Comparison of ENCODE assay signal across 7 mouse cellular contexts in the genomic region with DNA sequence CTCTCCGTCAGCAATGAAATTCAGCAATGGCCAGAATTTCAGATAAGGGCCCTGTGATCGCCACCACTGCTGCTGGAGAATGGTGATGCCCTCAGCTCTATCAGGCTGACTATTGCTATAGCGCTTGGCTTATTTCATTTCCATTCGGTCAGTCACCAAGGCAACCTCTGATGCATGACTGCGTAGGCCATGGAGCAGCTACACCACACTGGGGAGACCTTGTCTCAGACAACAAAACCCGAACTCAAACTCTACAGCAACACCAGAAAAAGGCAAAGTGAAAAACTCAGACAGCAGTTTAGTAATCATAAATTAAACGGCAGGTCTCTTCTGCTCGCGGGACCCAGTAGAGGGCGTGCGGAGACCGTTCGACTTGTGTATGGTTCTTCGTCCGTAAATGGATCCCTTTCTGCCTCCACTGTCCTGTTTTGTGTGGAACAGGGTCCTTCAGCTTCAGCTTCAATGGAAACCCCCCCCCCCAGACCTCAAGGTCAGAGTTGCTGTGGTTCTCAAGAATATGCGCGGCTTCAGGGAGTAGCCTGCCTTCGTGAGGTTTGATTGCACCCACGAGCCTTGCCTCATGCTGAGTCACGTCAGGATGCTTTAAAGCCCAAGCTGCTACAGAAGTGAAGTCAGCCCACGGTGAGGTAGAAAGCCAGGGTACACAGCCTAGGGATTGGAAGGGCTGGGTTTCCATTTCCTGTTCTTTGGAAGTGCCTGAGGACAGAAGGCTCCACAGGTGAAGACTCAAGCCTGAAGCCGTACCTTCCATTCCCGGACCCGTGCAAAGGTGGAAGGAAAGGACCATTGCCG. TPM values are rescaled to one million over a fixed set of nuclear protein-coding genes. Genes with fewer than 3 reads are reported as not detected.
A peak's percentile ranks its signal among the peaks of the same experiment; 100 is the strongest.
DNase-seq lines count a peak whose midpoint lies in the region; ATAC-seq lines count a peak whose summit lies in the region.

No protein-coding gene starts in this region.

- 0 out of 2 replicates have a peak, but pooled peaks cover 4% of the 10 kb centered on the region for H3K4me1 ChIP-seq in embryonic facial prominence, embryonic 14.5 days (ENCODE audit: control insufficient read depth, insufficient read depth, low read length)
- peaks cover 10% of the 10 kb centered on the region for H3K4me1 ChIP-seq in hindbrain, embryonic 15.5 days (replicated peaks)
- H3K4me1 ChIP-seq in limb, embryonic 15.5 days: 0 out of 2 replicates have a peak, but pooled peaks cover 2% of the 10 kb centered on the region

- H3K27me3 ChIP-seq in embryonic facial prominence, embryonic 14.5 days (replicated peaks; ENCODE audit: control insufficient read depth, insufficient read depth, low read length): 0 out of 2 replicates have a peak, but pooled peaks cover 3% of the 10 kb centered on the region
- H3K27me3 ChIP-seq in hindbrain, embryonic 15.5 days: no peaks in the 10 kb centered on the region
- 0 out of 2 replicates have a peak, but pooled peaks cover 8% of the 10 kb centered on the region for H3K27me3 ChIP-seq in limb, embryonic 15.5 days

- H3K9me3 ChIP-seq in embryonic facial prominence, embryonic 14.5 days (ENCODE audit: control insufficient read depth, low read length): no peaks in the 10 kb centered on the region
- H3K9me3 ChIP-seq in hindbrain, embryonic 15.5 days: no peaks in the 10 kb centered on the region
- H3K9me3 ChIP-seq in limb, embryonic 15.5 days: no peaks in the 10 kb centered on the region

- H3K4me2 ChIP-seq in embryonic facial prominence, embryonic 14.5 days (ENCODE audit: low read depth, low read length): peak overlapping the region; percentile 50
- peak overlapping the region; percentile 62 for H3K4me2 ChIP-seq in hindbrain, embryonic 15.5 days
- H3K4me2 ChIP-seq in limb, embryonic 15.5 days: peak overlapping the region; percentile 48

- H3K27ac ChIP-seq in embryonic facial prominence, embryonic 14.5 days (replicated peaks; ENCODE audit: low read depth, low read length): no peak overlapping the region
- no peak overlapping the region for H3K27ac ChIP-seq in hindbrain, embryonic 15.5 days (replicated peaks)
- no peak overlapping the region for H3K27ac ChIP-seq in limb, embryonic 15.5 days

- ATAC-seq in embryonic facial prominence, embryonic 14.5 days (ENCODE audit: low read depth): no peak
- ATAC-seq in hindbrain, embryonic 15.5 days (ENCODE audit: low FRiP score, low read depth): peak; percentile 59; the same call in 1 of the 2 replicates
- ATAC-seq in limb, embryonic 15.5 days (ENCODE audit: insufficient number of reproducible peaks, low FRiP score, low TSS enrichment, low read depth): no peak

- no peak overlapping the region for H3K9ac ChIP-seq in embryonic facial prominence, embryonic 14.5 days (ENCODE audit: low read depth, low read length)
- H3K9ac ChIP-seq in hindbrain, embryonic 15.5 days: no peak overlapping the region
- no peak overlapping the region for H3K9ac ChIP-seq in limb, embryonic 15.5 days

- 32% methylated on average over 25 of the region's 25 CpGs for WGBS in embryonic facial prominence, embryonic 14.5 days
- 36% methylated on average over 25 of the region's 25 CpGs for WGBS in hindbrain, embryonic 15.5 days
- 29% methylated on average over 25 of the region's 25 CpGs for WGBS in limb, embryonic 15.5 days

- no peaks in the 10 kb centered on the region for H3K36me3 ChIP-seq in embryonic facial prominence, embryonic 14.5 days (ENCODE audit: control insufficient read depth, insufficient read depth, low read length)
- no peaks in the 10 kb centered on the region for H3K36me3 ChIP-seq in hindbrain, embryonic 15.5 days
- no peaks in the 10 kb centered on the region for H3K36me3 ChIP-seq in limb, embryonic 15.5 days

- peak overlapping the region; percentile 14; the same call in 1 of the 2 replicates for H3K4me3 ChIP-seq in embryonic facial prominence, embryonic 14.5 days (ENCODE audit: low read depth, low read length)
- H3K4me3 ChIP-seq in hindbrain, embryonic 15.5 days: peak overlapping the region; percentile 29; the same call in 1 of the 2 replicates
- H3K4me3 ChIP-seq in limb, embryonic 15.5 days: peak overlapping the region; percentile 23

- peak; percentile 51 for DNase-seq in urinary bladder, postnatal 14 days (ENCODE audit: low spot score)
- DNase-seq in urinary bladder, adult 2 months (ENCODE audit: low spot score): no peak
- peak; percentile 53 for DNase-seq in embryonic facial prominence, embryonic 14.5 days (ENCODE audit: low spot score)
- DNase-seq in right cerebral cortex, adult 2 months (ENCODE audit: low spot score in 2 of 2): peak; percentile 51 to 63
- DNase-seq in gastrocnemius, adult 8-10 months (ENCODE audit: low spot score in 2 of 2): no peak

RNA-seq across cellular contexts. Expression of gene Msx2, which starts 30.5 kb away (rescaled TPM):
- polyA plus RNA-seq in urinary bladder, adult 2 months (2012; rRNA removed): 31.1 and 40.4 TPM in 2 replicates
- polyA plus RNA-seq in embryonic facial prominence, embryonic 14.5 days (2014; fragmentation: Nextera tagmentation; extraction: Ambion mirVana): 11.5 and 11.6 TPM in 2 replicates
- 2.3 and 3.1 TPM in 2 replicates for polyA plus RNA-seq in hindbrain, embryonic 15.5 days (2015; fragmentation: Nextera tagmentation; extraction: Ambion mirVana)
- polyA plus RNA-seq in limb, embryonic 15.5 days (2015; fragmentation: Nextera tagmentation; extraction: Ambion mirVana): 22.7 and 25.4 TPM in 2 replicates
- not detected for total RNA-seq in gastrocnemius, adult 8-10 months (2022)

Comparison
In these comparisons a context has a peak if more than half of its experiments do, and no peak if none do; other contexts are left out.
1. DNase-seq: peak in urinary bladder, postnatal 14 days (single experiment), embryonic facial prominence, embryonic 14.5 days (single experiment) and right cerebral cortex, adult 2 months (2 of 2); none in urinary bladder, adult 2 months (single experiment) and gastrocnemius, adult 8-10 months (0 of 2).
2. Peak in every context shown above with its lines, with median percentiles within 50 percentile points of each other: H3K4me2 ChIP-seq and H3K4me3 ChIP-seq.